Mouse (Mus musculus): Measurements from ENCODE around the gene St6gal1.

DNA sequence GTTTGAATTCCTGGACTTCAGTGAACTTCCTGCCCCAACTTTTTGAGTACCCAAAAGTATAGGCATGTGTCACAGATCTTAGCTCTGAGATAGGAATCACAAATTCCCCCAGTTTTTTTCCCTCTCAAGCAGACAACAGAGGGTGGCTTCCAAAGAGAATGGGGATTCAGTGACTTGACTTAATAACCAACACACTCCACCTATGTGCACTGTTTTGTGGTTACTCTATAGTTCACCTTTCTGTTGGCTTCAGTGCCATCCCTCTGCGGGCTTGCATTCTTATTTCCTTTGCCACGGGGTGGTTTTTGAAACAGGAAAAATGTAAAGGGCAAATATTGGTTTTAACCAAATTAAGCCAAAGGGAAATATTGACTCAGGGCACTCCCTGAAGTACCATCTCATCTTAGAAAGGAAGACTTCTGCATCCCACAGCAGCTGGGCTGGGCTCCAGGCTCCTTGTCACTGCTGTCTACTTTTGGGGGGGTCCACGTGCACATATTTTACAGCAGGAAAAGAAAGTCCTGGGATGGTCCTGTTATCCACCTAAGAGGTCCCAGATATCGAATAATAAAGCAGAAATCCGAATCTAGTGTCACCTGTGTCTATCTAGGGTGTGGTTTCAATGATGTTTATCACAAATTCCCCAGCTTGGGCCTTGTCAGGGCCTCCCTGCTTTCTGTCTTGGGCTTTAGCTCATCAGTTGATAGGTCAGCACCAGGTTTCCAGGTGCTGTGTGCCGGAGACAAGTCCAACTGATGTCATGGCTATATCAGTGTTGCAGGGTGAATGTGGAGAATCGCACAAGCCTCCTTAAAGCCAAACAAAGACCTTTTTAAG, 75.6 kb downstream of the St6gal1 start:
- TF ChIP-seq TAL1 (IDR thresholded peaks at IDR 0.05; ENCODE audit: low read length) (no peak), GATA1 (IDR thresholded peaks at IDR 0.05; ENCODE audit: low read length) (no peak)

All from erythroblast, embryonic 14.5 days (primary cell).